Mouse (Mus musculus): ENCODE measurements around the gene Olfr1065. TPM values are rescaled to one million over a fixed set of nuclear protein-coding genes. Genes with fewer than 3 reads are reported as not detected.
"Not testable (repeated sequence)": the region's sequence is repeated elsewhere in the genome, so short reads cannot be mapped to it uniquely, and the experiment has no call there.

The Olfr1065 gene
- total RNA-seq (2014; fragmentation: Nextera tagmentation): not detected in 2 replicates
- not detected in 2 replicates for total RNA-seq (2017)

DNA sequence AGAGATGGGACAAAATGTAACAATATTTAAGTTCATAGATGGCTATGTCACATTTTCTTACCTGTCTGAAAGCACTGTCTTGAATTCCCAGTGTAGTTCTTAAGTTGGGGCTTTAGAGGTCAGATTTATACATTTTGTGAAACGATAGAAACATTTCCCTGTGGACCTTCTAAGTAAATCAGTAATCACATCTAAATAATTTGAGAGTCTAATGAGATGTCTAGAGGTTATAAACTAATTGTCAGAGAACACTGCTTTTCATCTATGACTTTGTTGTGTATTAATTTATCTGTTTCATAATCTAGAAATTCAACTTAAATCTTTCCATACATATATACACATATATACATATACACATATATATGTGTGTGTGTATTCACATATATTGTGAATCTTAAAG lies at the start of gene Olfr1065:
Gene Olfr1065 (minus strand): TSS at position 101 of the 400 bp plus-strand sequence.
- ATAC-seq (replicated peaks; ENCODE audit: low FRiP score, low TSS enrichment, poor library complexity, severe bottlenecking): not testable (repeated sequence)

DNA sequence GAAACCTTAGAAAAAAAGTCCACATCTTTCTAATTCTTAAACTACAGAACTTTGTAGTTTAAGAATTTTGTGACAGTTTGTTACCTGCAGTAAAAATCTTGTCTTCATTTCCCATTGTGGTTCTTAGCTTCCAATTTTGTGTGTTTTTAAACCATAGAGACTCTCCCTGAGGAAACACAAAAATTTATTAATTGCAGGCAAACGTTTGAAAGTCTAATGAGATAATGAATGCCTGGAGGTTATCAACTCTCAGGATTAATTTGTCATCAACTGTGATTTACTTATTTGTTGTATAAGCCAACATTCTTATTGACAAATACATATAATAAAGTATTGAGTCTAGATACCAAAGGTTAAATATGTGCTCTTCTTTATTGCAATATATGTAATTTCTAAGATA lies 36.9 kb upstream of the Olfr1065 start, which contains the start of gene Olfr228:
Gene Olfr228 (minus strand): TSS at position 101 of the 400 bp plus-strand sequence.
- ATAC-seq (replicated peaks; ENCODE audit: low FRiP score, low TSS enrichment, poor library complexity, severe bottlenecking): no peak

DNA sequence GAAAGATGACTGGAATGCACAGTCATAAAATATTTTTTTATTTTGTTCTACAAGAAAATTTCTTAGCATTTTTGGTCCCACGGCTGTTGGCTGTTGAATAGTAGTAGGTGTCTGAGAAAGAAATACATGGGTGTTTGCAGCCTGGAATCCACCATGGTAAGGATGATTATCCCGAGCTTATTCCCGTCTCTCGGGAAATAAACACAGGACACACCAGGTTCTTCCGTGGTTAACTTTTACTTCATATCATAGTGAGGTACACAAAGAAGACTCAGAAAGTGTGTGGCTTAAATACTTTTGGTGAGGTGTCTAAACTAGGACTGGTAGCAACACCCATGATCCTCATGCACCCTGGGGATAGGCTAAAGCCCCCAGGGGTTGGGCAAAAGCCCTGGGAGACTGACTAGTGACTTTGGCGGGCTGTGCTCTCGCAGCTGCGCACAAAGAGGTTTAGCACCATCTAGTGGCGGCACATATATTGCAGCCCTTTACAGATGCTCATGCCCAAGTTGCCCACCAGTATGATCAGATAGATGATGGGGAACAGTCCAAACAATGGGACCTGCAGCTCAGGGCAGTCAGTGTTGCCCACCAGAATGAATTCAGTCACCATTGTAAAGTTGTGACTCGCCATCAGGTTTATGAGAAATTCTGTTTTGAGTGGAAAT lies 14.2 kb upstream of the Olfr1065 start:
- peak; percentile 67 for ATAC-seq (replicated peaks; ENCODE audit: low FRiP score, low TSS enrichment, poor library complexity, severe bottlenecking)

DNA sequence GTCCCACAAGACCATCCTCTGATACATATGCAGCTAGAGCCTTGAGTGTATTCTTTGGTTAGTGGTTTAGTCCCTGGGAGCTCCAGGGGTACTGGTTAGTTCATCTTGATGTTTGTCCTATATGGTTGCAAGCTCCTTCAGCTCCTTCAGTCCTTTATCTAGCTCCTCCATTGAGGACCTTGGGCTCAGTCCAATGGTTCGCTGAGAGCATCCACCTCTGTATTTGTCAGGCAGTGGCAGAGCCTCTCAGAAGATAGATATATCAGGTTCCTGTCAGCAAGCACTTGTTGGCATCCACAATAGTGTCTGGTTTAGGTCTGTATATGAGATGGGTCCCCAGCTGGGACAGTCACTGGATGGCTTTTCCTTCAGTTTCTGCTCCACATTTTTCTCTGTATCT lies 10.0 kb upstream of the Olfr1065 start:
- no peak for ATAC-seq (replicated peaks; ENCODE audit: low FRiP score, low TSS enrichment, poor library complexity, severe bottlenecking)

DNA sequence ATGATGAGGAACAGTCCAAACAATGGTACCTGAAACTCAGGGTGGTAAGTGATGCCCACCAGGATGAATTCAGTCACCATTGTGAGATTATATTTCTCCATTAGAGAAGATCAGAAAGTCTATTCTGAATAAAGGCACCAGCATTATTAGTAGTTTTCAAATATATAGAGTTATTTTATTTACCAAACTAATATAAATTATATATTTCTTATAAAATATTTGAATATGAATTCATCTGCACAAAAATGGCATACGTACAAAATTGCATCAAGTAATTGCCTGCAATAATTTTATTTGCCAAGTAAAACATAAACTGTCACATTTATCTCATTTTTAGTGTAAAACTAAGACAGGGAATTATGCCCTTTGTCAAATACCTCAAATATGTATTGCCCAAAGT lies 5.8 kb upstream of the Olfr1065 start, which contains the start of gene Olfr1066:
Gene Olfr1066 (minus strand): TSS at position 101 of the 400 bp plus-strand sequence.
- ATAC-seq (replicated peaks; ENCODE audit: low FRiP score, low TSS enrichment, poor library complexity, severe bottlenecking): no peak

DNA sequence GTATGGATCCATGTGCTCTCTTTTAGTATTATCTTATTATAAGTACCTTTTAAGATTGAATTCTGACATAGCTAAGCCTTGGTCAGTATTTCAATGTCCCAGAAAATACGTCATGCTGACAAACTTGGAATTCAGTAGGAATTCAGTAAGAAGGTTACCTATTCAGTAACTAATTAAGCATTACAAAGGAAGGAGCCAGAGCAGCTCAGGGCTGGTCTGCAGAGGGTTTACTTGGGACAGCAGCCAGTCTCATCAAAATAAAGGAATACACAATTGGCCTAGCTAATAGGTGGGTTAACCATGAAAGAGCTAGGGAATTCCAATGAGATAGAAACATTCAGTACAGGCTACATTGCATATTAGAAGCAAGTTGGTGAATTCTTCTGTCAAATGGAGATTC lies 8.3 kb downstream of the Olfr1065 start:
- ATAC-seq (replicated peaks; ENCODE audit: low FRiP score, low TSS enrichment, poor library complexity, severe bottlenecking): not testable (repeated sequence)

DNA sequence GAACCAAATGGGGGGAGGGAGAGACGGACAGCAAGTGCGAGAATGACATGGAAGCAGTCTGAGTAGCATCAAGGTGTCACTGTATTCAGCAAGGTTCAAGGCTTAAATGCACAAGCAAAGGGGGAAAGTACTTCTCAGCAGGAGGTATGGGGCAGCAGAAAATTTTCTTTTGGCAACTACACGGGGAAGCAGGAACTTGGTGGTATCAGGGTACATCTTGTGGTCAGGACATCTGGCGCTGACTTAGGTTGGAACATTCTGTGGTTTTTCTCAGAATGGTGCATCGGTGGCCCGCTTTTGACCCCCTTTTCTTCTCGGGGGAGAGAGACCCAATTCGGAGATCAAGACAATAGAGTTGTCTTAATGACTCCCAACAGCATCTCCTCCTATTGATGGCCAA lies 21.9 kb downstream of the Olfr1065 start:
- not testable (repeated sequence) for ATAC-seq (replicated peaks; ENCODE audit: low FRiP score, low TSS enrichment, poor library complexity, severe bottlenecking)

DNA sequence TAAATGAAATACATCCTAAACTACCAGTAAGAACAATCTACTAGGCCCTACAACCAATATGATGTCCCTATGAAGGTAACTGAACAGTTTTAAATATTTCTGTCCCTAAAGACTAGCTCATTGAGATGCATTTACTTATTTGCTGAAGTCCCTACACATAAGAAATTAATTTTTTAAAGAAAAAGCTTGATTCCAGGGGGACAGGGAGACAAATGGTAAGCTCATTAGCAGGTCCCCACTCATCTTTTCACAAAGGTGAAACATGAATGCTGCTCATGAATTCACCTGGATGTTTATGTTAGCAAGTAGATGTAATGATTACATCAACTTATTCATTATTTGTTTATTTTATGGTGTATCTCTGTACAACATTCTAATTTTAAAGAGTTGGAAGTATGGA lies 23.7 kb downstream of the Olfr1065 start, which contains the start of gene Olfr1062:
Gene Olfr1062 (minus strand): TSS at position 101 of the 400 bp plus-strand sequence.
- ATAC-seq (replicated peaks; ENCODE audit: low FRiP score, low TSS enrichment, poor library complexity, severe bottlenecking): not testable (repeated sequence)

DNA sequence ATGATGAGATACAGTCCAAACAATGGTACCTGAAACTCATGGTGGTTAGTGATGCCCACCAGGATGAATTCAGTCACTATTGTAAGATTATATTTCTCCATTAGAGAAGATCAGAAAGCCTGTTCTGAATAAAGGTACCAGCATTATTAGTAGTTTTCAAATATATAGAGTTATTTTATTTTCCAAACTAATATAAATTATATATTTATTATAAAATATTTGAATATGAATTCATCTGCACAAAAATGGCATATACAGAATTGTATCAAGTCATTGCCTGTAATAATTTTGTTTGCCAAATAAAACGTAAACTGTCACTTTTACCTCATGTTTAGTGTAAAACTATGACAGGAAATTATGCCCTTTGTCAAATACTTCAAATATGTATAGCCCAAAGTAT lies 36.4 kb downstream of the Olfr1065 start, which contains the start of gene Olfr1061:
Gene Olfr1061 (minus strand): TSS at position 101 of the 400 bp plus-strand sequence.
- no peak for ATAC-seq (replicated peaks; ENCODE audit: low FRiP score, low TSS enrichment, poor library complexity, severe bottlenecking)

DNA sequence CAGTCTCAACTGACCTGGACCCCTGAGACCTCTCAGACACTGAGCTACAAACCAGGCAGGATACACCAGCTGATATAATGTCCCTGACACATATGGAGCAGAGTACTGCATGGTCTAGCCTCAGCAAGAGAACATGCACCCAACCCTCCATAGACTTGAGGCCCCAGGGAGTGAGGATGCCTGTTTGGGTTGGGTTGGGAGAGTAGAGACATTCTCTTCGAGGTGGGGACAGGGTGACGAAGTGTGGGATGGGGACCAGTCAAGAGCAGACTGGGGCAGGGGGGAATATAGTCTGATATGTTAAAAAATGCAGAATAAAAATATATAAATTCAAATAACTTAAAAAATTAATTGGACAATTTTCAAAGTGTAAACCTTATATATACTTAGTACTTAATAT lies 55.3 kb downstream of the Olfr1065 start:
- ATAC-seq (replicated peaks; ENCODE audit: low FRiP score, low TSS enrichment, poor library complexity, severe bottlenecking): no peak

Other genes with a start within 250 kb of the Olfr1065 start
- not detected in 2 replicates for gene Olfr1045, start 247.6 kb downstream of the Olfr1065 start, total RNA-seq (2014; fragmentation: Nextera tagmentation)
- not detected in 2 replicates for gene Olfr1045, start 247.6 kb downstream of the Olfr1065 start, total RNA-seq (2017)
- not detected in 2 replicates for gene Olfr1046, start 231.3 kb downstream of the Olfr1065 start, total RNA-seq (2014; fragmentation: Nextera tagmentation)
- gene Olfr1046, start 231.3 kb downstream of the Olfr1065 start, total RNA-seq (2017): not detected in 2 replicates
- not detected in 2 replicates for gene Olfr1047, start 219.2 kb downstream of the Olfr1065 start, total RNA-seq (2014; fragmentation: Nextera tagmentation)
- gene Olfr1047, start 219.2 kb downstream of the Olfr1065 start, total RNA-seq (2017): not detected in 2 replicates
- not detected in 2 replicates for gene Olfr1048, start 210.3 kb downstream of the Olfr1065 start, total RNA-seq (2014; fragmentation: Nextera tagmentation)
- not detected in 2 replicates for gene Olfr1048, start 210.3 kb downstream of the Olfr1065 start, total RNA-seq (2017)
- gene Olfr1049, start 192.3 kb downstream of the Olfr1065 start, total RNA-seq (2014; fragmentation: Nextera tagmentation): not detected in 2 replicates
- gene Olfr1049, start 192.3 kb downstream of the Olfr1065 start, total RNA-seq (2017): not detected in 2 replicates
- not detected in 2 replicates for gene Olfr1051, start 171.5 kb downstream of the Olfr1065 start, total RNA-seq (2014; fragmentation: Nextera tagmentation)
- not detected in 2 replicates for gene Olfr1051, start 171.5 kb downstream of the Olfr1065 start, total RNA-seq (2017)
- gene Olfr1052, start 158.1 kb downstream of the Olfr1065 start, total RNA-seq (2014; fragmentation: Nextera tagmentation): not detected in 2 replicates
- gene Olfr1052, start 158.1 kb downstream of the Olfr1065 start, total RNA-seq (2017): not detected in 2 replicates
- not detected in 2 replicates for gene Olfr1053, start 135.3 kb downstream of the Olfr1065 start, total RNA-seq (2014; fragmentation: Nextera tagmentation)
- gene Olfr1053, start 135.3 kb downstream of the Olfr1065 start, total RNA-seq (2017): not detected in 2 replicates
- not detected in 2 replicates for gene Olfr1054, start 115.2 kb downstream of the Olfr1065 start, total RNA-seq (2014; fragmentation: Nextera tagmentation)
- gene Olfr1054, start 115.2 kb downstream of the Olfr1065 start, total RNA-seq (2017): not detected in 2 replicates
- gene Olfr1055, start 100.3 kb downstream of the Olfr1065 start, total RNA-seq (2014; fragmentation: Nextera tagmentation): not detected in 2 replicates
- gene Olfr1055, start 100.3 kb downstream of the Olfr1065 start, total RNA-seq (2017): not detected in 2 replicates
- gene Olfr1056, start 88.1 kb downstream of the Olfr1065 start, total RNA-seq (2014; fragmentation: Nextera tagmentation): not detected in 2 replicates
- gene Olfr1056, start 88.1 kb downstream of the Olfr1065 start, total RNA-seq (2017): not detected in 2 replicates
- gene Olfr1057, start 72.2 kb downstream of the Olfr1065 start, total RNA-seq (2014; fragmentation: Nextera tagmentation): not detected in 2 replicates
- not detected in 2 replicates for gene Olfr1057, start 72.2 kb downstream of the Olfr1065 start, total RNA-seq (2017)
- gene Olfr1058, start 62.0 kb downstream of the Olfr1065 start, total RNA-seq (2014; fragmentation: Nextera tagmentation): not detected in 2 replicates
- gene Olfr1058, start 62.0 kb downstream of the Olfr1065 start, total RNA-seq (2017): not detected in 2 replicates
- gene Olfr1061, start 36.5 kb downstream of the Olfr1065 start, total RNA-seq (2014; fragmentation: Nextera tagmentation): not detected in 2 replicates
- not detected in 2 replicates for gene Olfr1061, start 36.5 kb downstream of the Olfr1065 start, total RNA-seq (2017)
- gene Olfr1062, start 23.8 kb downstream of the Olfr1065 start, total RNA-seq (2014; fragmentation: Nextera tagmentation): not detected in 2 replicates
- not detected in 2 replicates for gene Olfr1062, start 23.8 kb downstream of the Olfr1065 start, total RNA-seq (2017)
- gene Olfr1066, start 5.7 kb upstream of the Olfr1065 start, total RNA-seq (2014; fragmentation: Nextera tagmentation): not detected in 2 replicates
- not detected in 2 replicates for gene Olfr1066, start 5.7 kb upstream of the Olfr1065 start, total RNA-seq (2017)
- gene Olfr228, start 36.8 kb upstream of the Olfr1065 start, total RNA-seq (2014; fragmentation: Nextera tagmentation): not detected in 2 replicates
- not detected in 2 replicates for gene Olfr228, start 36.8 kb upstream of the Olfr1065 start, total RNA-seq (2017)
- gene Olfr1076, start 57.9 kb upstream of the Olfr1065 start, total RNA-seq (2014; fragmentation: Nextera tagmentation): not detected in 2 replicates
- not detected in 2 replicates for gene Olfr1076, start 57.9 kb upstream of the Olfr1065 start, total RNA-seq (2017)
- gene Olfr1079, start 91.9 kb upstream of the Olfr1065 start, total RNA-seq (2014; fragmentation: Nextera tagmentation): not detected in 2 replicates
- gene Olfr1079, start 91.9 kb upstream of the Olfr1065 start, total RNA-seq (2017): not detected in 2 replicates
- gene Olfr1080, start 107.6 kb upstream of the Olfr1065 start, total RNA-seq (2014; fragmentation: Nextera tagmentation): not detected in 2 replicates
- not detected in 2 replicates for gene Olfr1080, start 107.6 kb upstream of the Olfr1065 start, total RNA-seq (2017)
- not detected in 2 replicates for gene Olfr1082, start 148.4 kb upstream of the Olfr1065 start, total RNA-seq (2014; fragmentation: Nextera tagmentation)
- not detected in 2 replicates for gene Olfr1082, start 148.4 kb upstream of the Olfr1065 start, total RNA-seq (2017)
- gene Olfr1084, start 189.1 kb upstream of the Olfr1065 start, total RNA-seq (2014; fragmentation: Nextera tagmentation): not detected in 2 replicates
- not detected in 2 replicates for gene Olfr1084, start 189.1 kb upstream of the Olfr1065 start, total RNA-seq (2017)
- gene Olfr1085, start 211.4 kb upstream of the Olfr1065 start, total RNA-seq (2014; fragmentation: Nextera tagmentation): not detected in 2 replicates
- gene Olfr1085, start 211.4 kb upstream of the Olfr1065 start, total RNA-seq (2017): not detected in 2 replicates
- not detected in 2 replicates for gene Olfr1086, start 229.5 kb upstream of the Olfr1065 start, total RNA-seq (2014; fragmentation: Nextera tagmentation)
- not detected in 2 replicates for gene Olfr1086, start 229.5 kb upstream of the Olfr1065 start, total RNA-seq (2017)
- gene Olfr1087, start 247.8 kb upstream of the Olfr1065 start, total RNA-seq (2014; fragmentation: Nextera tagmentation): not detected in 2 replicates
- not detected in 2 replicates for gene Olfr1087, start 247.8 kb upstream of the Olfr1065 start, total RNA-seq (2017)

All from megakaryocyte-erythroid progenitor cell, adult 5-6 weeks (primary cell).